Mouse (Mus musculus): ENCODE measurements at regions not wholly inside any gene's neighbourhood (a gene's known extent, or its start where the extent isn't known, plus 50 kb on each side); places are given as distances from the start of the nearest gene placed in this dataset.

DNA sequence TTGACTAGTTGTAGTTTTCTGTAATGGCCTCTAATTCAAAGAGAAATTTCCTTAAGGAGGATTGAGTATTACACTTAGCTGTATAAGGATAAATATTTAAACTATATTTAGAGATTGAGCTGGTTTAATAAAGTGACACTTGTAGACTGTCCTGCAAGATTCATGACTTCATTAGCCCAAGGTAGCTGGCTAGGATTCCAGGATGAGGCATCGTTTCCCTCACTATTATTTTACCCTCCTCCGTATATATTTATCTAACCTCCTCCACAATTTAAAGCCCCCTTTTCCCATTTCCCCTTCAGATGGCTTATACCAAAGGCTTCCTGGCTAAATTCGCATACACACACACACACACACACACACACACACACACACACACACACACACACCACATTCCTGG is 322.0 kb upstream of the Zfp637 start:
- no peaks in the 10 kb centered on the region for H3K4me1 ChIP-seq (ENCODE audit: control insufficient read depth in 1 of 2, insufficient read depth in 2 of 2)
- peaks cover 59% of the 10 kb centered on the region for H3K27me3 ChIP-seq (replicated peaks)
- no peaks in the 10 kb centered on the region for H3K36me3 ChIP-seq (replicated peaks in 1 of 2; ENCODE audit: control insufficient read depth in 1 of 2, insufficient read depth in 1 of 2, low read length in 1 of 2)
- no peak for DNase-seq (ENCODE audit: extremely low read depth)
- H3K4me3 ChIP-seq (replicated peaks in 1 of 3; ENCODE audit: low read depth in 2 of 3, low read length in 2 of 3, poor library complexity in 1 of 3), result no peak overlapping the region
- no peaks in the 10 kb centered on the region for H3K9me3 ChIP-seq (replicated peaks; ENCODE audit: low read length)
- no peaks in the 10 kb centered on the region for H3K79me2 ChIP-seq (replicated peaks; ENCODE audit: control insufficient read depth, extremely low read depth, insufficient read depth, poor library complexity, severe bottlenecking)
- H3K4me2 ChIP-seq (ENCODE audit: insufficient read depth, low read depth, poor library complexity, severe bottlenecking), result no peak overlapping the region
- TF ChIP-seq USF1 (IDR thresholded peaks at IDR 0.05; ENCODE audit: low read depth, low read length), result no peak
- TF ChIP-seq JUND (conservative IDR thresholded peaks at IDR 0.05; ENCODE audit: low read depth, low read length), result no peak
- TF ChIP-seq ELF1 (IDR thresholded peaks at IDR 0.05; ENCODE audit: low read depth, low read length), result no peak
- in situ Hi-C loops (cut with MboI; ENCODE audit: low pct_ligation_motif_present, low pct_unique_long_range_greater_than_20kb, low sequenced_read_pairs), result no loop called here
- no peak overlapping the region for H3K9ac ChIP-seq (ENCODE audit: insufficient read depth, low read depth)
- no peak overlapping the region for H3K27ac ChIP-seq (ENCODE audit: insufficient read depth, low read depth)
- dilution Hi-C loops (cut with MboI; ENCODE audit: extremely low pct_ligation_motif_present, extremely low pct_unique_long_range_greater_than_20kb, low sequenced_read_pairs), result no loop called here

GRCm38 (mm10) chr6:117519466-117519865 is 321.5 kb upstream of the Zfp637 start:
- dilution Hi-C loops (cut with MboI; ENCODE audit: extremely low pct_ligation_motif_present, extremely low pct_unique_long_range_greater_than_20kb, low sequenced_read_pairs), result no loop called here
- no peaks in the 10 kb centered on the region for H3K79me2 ChIP-seq (replicated peaks; ENCODE audit: control insufficient read depth, extremely low read depth, insufficient read depth, poor library complexity, severe bottlenecking)
- H3K9me3 ChIP-seq (replicated peaks; ENCODE audit: low read length), result no peaks in the 10 kb centered on the region
- no peak overlapping the region for H3K4me2 ChIP-seq (ENCODE audit: insufficient read depth, low read depth, poor library complexity, severe bottlenecking)
- H3K27ac ChIP-seq (ENCODE audit: insufficient read depth, low read depth), result no peak overlapping the region
- H3K4me1 ChIP-seq (ENCODE audit: control insufficient read depth in 1 of 2, insufficient read depth in 2 of 2), result no peaks in the 10 kb centered on the region
- no peak for TF ChIP-seq JUND (conservative IDR thresholded peaks at IDR 0.05; ENCODE audit: low read depth, low read length)
- H3K4me3 ChIP-seq (replicated peaks in 1 of 3; ENCODE audit: low read depth in 2 of 3, low read length in 2 of 3, poor library complexity in 1 of 3), result no peak overlapping the region
- H3K27me3 ChIP-seq (replicated peaks), result peaks cover 55% of the 10 kb centered on the region
- no peak for DNase-seq (ENCODE audit: extremely low read depth)
- no peak overlapping the region for H3K9ac ChIP-seq (ENCODE audit: insufficient read depth, low read depth)
- no peaks in the 10 kb centered on the region for H3K36me3 ChIP-seq (replicated peaks in 1 of 2; ENCODE audit: control insufficient read depth in 1 of 2, insufficient read depth in 1 of 2, low read length in 1 of 2)
- in situ Hi-C loops (cut with MboI; ENCODE audit: low pct_ligation_motif_present, low pct_unique_long_range_greater_than_20kb, low sequenced_read_pairs), result no loop called here

GRCm38 (mm10) chr6:117526161-117526935 is 314.6 kb upstream of the Zfp637 start:
- Histone ChIP-seq H3K27me3 (replicated peaks) (peaks cover 40% of the 10 kb centered on the region), H3K9me3 (replicated peaks; ENCODE audit: low read length) (no peaks in the 10 kb centered on the region), H3K9ac (ENCODE audit: insufficient read depth, low read depth) (no peak overlapping the region), H3K4me1 (ENCODE audit: control insufficient read depth in 1 of 2, insufficient read depth in 2 of 2) (no peaks in the 10 kb centered on the region), H3K36me3 (replicated peaks in 1 of 2; ENCODE audit: control insufficient read depth in 1 of 2, insufficient read depth in 1 of 2, low read length in 1 of 2) (no peaks in the 10 kb centered on the region), H3K4me3 (replicated peaks in 1 of 3; ENCODE audit: low read depth in 2 of 3, low read length in 2 of 3, poor library complexity in 1 of 3) (no peak overlapping the region), H3K4me2 (ENCODE audit: insufficient read depth, low read depth, poor library complexity, severe bottlenecking) (no peak overlapping the region), H3K79me2 (replicated peaks; ENCODE audit: control insufficient read depth, extremely low read depth, insufficient read depth, poor library complexity, severe bottlenecking) (no peaks in the 10 kb centered on the region), H3K27ac (ENCODE audit: insufficient read depth, low read depth) (no peak overlapping the region)
- in situ Hi-C loops (cut with MboI; ENCODE audit: low pct_ligation_motif_present, low pct_unique_long_range_greater_than_20kb, low sequenced_read_pairs), result no loop called here
- dilution Hi-C loops (cut with MboI; ENCODE audit: extremely low pct_ligation_motif_present, extremely low pct_unique_long_range_greater_than_20kb, low sequenced_read_pairs), result no loop called here
- no peak for DNase-seq (ENCODE audit: extremely low read depth)
- TF ChIP-seq HCFC1 (IDR thresholded peaks at IDR 0.05; ENCODE audit: low read depth, low read length) (no peak), MYC (IDR thresholded peaks at IDR 0.05; ENCODE audit: low read depth, low read length) (no peak), PAX5 (IDR thresholded peaks at IDR 0.05; ENCODE audit: low read length) (no peak)
